In genomic region chr11:92178393-92178792, GRCm38 (mm10) we compare ENCODE assay signal across 6 mouse cellular contexts.
A peak's percentile ranks its signal among the peaks of the same experiment; 100 is the strongest.
DNase-seq lines count a peak whose midpoint lies in the region; TF ChIP-seq lines count a peak whose summit lies in the region.
"Not testable (repeated sequence)": the region's sequence is repeated elsewhere in the genome, so short reads cannot be mapped to it uniquely, and the experiment has no call there.

No protein-coding gene starts in this region.

- H3K9me3 ChIP-seq in ES-E14 (ENCODE audit: control insufficient read depth, insufficient read depth, low read depth, low read length); MEL (replicated peaks; ENCODE audit: insufficient read depth, low read length): not testable (repeated sequence)

- not testable (repeated sequence) for H3K79me2 ChIP-seq in MEL (ENCODE audit: control insufficient read depth, insufficient read depth, low read length, poor library complexity)

- not testable (repeated sequence) for H3K4me3 ChIP-seq in ES-E14 (ENCODE audit: insufficient read depth in 1 of 2, low read depth in 1 of 2, low read length in 2 of 2, poor library complexity in 1 of 2, severe bottlenecking in 1 of 2); MEL (ENCODE audit: control insufficient read depth in 1 of 2, insufficient read depth in 1 of 2, low read depth in 2 of 2, low read length in 2 of 2)

- H3K9ac ChIP-seq in ES-E14 (ENCODE audit: insufficient read depth, low read depth, low read length, poor library complexity, severe bottlenecking); MEL (ENCODE audit: control insufficient read depth, low read depth, low read length, poor library complexity, severe bottlenecking): not testable (repeated sequence)

- not testable (repeated sequence) for TF ChIP-seq RAD21 in MEL (IDR thresholded peaks at IDR 0.05; ENCODE audit: low read depth, low read length)

- not testable (repeated sequence) for TF ChIP-seq POLR2A in MEL (IDR thresholded peaks at IDR 0.05; ENCODE audit: control insufficient read depth in 1 of 2, insufficient read depth in 1 of 2, low read depth in 1 of 2, low read length in 2 of 2, poor library complexity in 1 of 2)

- not testable (repeated sequence) for H3K36me3 ChIP-seq in ES-E14 (ENCODE audit: control insufficient read depth, insufficient read depth, low read length, poor library complexity, severe bottlenecking); MEL (ENCODE audit: control insufficient read depth in 1 of 2, insufficient read depth in 2 of 2, low read length in 2 of 2)

- TF ChIP-seq EP300 in MEL (IDR thresholded peaks at IDR 0.05; ENCODE audit: low read depth in 1 of 2, low read length in 2 of 2): not testable (repeated sequence)

- not testable (repeated sequence) for TF ChIP-seq CTCF in MEL (IDR thresholded peaks at IDR 0.05 in 2 of 3, conservative IDR thresholded peaks at IDR 0.05 in 1 of 3; ENCODE audit: control insufficient read depth in 1 of 3, insufficient read depth in 1 of 3, low read depth in 2 of 3, low read length in 3 of 3, poor library complexity in 1 of 3, severe bottlenecking in 1 of 3)

- H3K27ac ChIP-seq in ES-E14 (ENCODE audit: insufficient read depth, low read depth, low read length, poor library complexity, severe bottlenecking); MEL (ENCODE audit: control insufficient read depth, low read depth, low read length): not testable (repeated sequence)

- not testable (repeated sequence) for H3K4me1 ChIP-seq in ES-E14 (ENCODE audit: control insufficient read depth in 2 of 2, insufficient read depth in 2 of 2, low read length in 2 of 2, poor library complexity in 1 of 2); MEL (ENCODE audit: control insufficient read depth in 1 of 2, insufficient read depth in 2 of 2, low read length in 2 of 2)

- peak; percentile 38 for DNase-seq in ES-CJ7 (ENCODE audit: low read depth, low spot score)
- DNase-seq in ES-E14 (ENCODE audit: low read depth, low spot score): peak; percentile 3
- DNase-seq in MEL (ENCODE audit: low read depth, low spot score): peak; percentile 18
- DNase-seq in R1 (ENCODE audit: low read depth, low spot score): peak; percentile 26
- DNase-seq in ZHBTc4 (ENCODE audit: low read depth, low spot score): peak; percentile 15
- DNase-seq in embryo, embryonic 10 days (ENCODE audit: low spot score): peak; percentile 11

- in situ Hi-C loops in ES-E14 (cut with MboI; ENCODE audit: low sequenced_read_pairs in 2 of 2, unreplicated experiment in 2 of 2): not testable (repeated sequence)

- H3K27me3 ChIP-seq in MEL (ENCODE audit: control insufficient read depth in 1 of 2, insufficient read depth in 2 of 2, low read length in 2 of 2): not testable (repeated sequence)

TF ChIP-seq in ES-E14, 5 proteins besides CTCF, POLR2A, EP300 and RAD21:
- peak; percentile 74 for TF ChIP-seq ZNF384 (IDR thresholded peaks at IDR 0.05; ENCODE audit: low read depth, low read length)

TF ChIP-seq in MEL, 35 proteins besides CTCF, POLR2A, EP300 and RAD21:
- peak; percentile 52 for TF ChIP-seq ZNF384 (IDR thresholded peaks at IDR 0.05; ENCODE audit: low read depth, low read length)
